Mouse (Mus musculus): ENCODE data around the gene Msrb2.

DNA sequence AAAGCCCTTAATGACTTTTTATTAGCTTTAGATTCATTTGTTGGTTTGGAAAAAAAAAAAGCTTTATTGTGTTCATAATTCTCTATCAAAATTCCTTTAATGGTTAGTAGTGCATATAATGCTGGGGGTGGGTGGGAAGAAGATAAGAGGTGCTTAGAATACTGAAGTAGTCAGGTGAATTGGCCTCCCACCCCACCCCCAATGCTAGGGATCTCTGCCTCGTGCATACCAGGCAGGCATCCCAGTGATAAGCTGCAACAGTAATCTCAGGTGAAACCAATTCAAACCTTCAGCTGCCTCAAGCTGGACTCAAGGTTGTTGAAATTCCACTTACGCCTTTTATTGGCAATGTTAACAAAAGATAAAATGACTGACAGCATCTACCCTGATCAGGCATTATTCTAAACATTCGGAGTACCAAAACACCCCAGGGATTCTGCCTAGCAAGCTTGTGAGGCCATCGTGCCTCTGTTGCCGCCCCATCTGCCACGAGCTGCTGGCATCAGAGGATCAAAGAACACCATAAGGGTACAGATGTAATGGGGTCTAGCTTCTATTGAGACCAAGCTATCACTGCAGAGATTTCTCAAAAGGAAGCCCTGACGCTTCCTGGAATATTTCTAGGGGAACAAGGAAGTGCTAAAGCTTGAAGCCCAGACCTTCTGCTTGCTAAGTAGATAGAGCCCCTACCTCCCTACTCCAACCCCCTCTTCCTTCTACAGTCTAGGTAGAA, 19.3 kb downstream of the Msrb2 start:
- TF ChIP-seq CTCF (IDR thresholded peaks at IDR 0.05; ENCODE audit: low read depth) = no peak
- no peak for TF ChIP-seq EP300 (IDR thresholded peaks at IDR 0.05; ENCODE audit: low read depth)
